Mouse (Mus musculus): Measurements from ENCODE around the gene Polr2i.
A peak's percentile ranks its signal among the peaks of the same experiment; 100 is the strongest.
"Not testable (repeated sequence)": the region's sequence is repeated elsewhere in the genome, so short reads cannot be mapped to it uniquely, and the experiment has no call there.

Gene Polr2i

GRCm38 (mm10) chr7:30231669-30232454 lies at the start of gene Polr2i, which contains the start of gene Tbcb:
TSS of gene Polr2i (plus strand) at chr7:30231948.
TSS of gene Tbcb (minus strand) at chr7:30232272.
- DNase-seq (ENCODE audit: low read depth, low spot score): peak; percentile 99

- not testable (repeated sequence) for DNase-seq (ENCODE audit: low read depth, low spot score)
These were observed 48.6 kb upstream of the Polr2i start for GRCm38 (mm10) chr7:30183189-30183588.

- DNase-seq (ENCODE audit: low read depth, low spot score): peak; percentile 79
These were observed 47.9 kb upstream of the Polr2i start, which contains the start of gene Cox7a1 for GRCm38 (mm10) chr7:30183879-30184289. TSS of gene Cox7a1 (plus strand) at chr7:30184144.

GRCm38 (mm10) chr7:30184641-30185348 lies 47.0 kb upstream of the Polr2i start:
- DNase-seq (ENCODE audit: low read depth, low spot score): no peak

- no peak for DNase-seq (ENCODE audit: low read depth, low spot score)
These were observed 43.2 kb upstream of the Polr2i start for GRCm38 (mm10) chr7:30188344-30189115.

GRCm38 (mm10) chr7:30189116-30189491 lies 42.6 kb upstream of the Polr2i start:
- no peak for DNase-seq (ENCODE audit: low read depth, low spot score)

GRCm38 (mm10) chr7:30192088-30192487 lies 39.7 kb upstream of the Polr2i start:
- no peak for DNase-seq (ENCODE audit: low read depth, low spot score)

GRCm38 (mm10) chr7:30193013-30193412 lies 38.7 kb upstream of the Polr2i start:
- peak; percentile 43 for DNase-seq (ENCODE audit: low read depth, low spot score)

- peak; percentile 65 for DNase-seq (ENCODE audit: low read depth, low spot score)
These were observed 38.1 kb upstream of the Polr2i start for GRCm38 (mm10) chr7:30193581-30194100.

- DNase-seq (ENCODE audit: low read depth, low spot score): no peak
These were observed 37.5 kb upstream of the Polr2i start for GRCm38 (mm10) chr7:30194101-30194831.

- DNase-seq (ENCODE audit: low read depth, low spot score): peak; percentile 96
These were observed 36.9 kb upstream of the Polr2i start for GRCm38 (mm10) chr7:30194884-30195283.

GRCm38 (mm10) chr7:30195461-30195860 lies 36.3 kb upstream of the Polr2i start:
- DNase-seq (ENCODE audit: low read depth, low spot score): no peak

GRCm38 (mm10) chr7:30196171-30196570 lies 35.6 kb upstream of the Polr2i start:
- no peak for DNase-seq (ENCODE audit: low read depth, low spot score)

GRCm38 (mm10) chr7:30197592-30198129 lies 34.1 kb upstream of the Polr2i start:
- no peak for DNase-seq (ENCODE audit: low read depth, low spot score)

- DNase-seq (ENCODE audit: low read depth, low spot score): peak; percentile 87
These were observed 33.2 kb upstream of the Polr2i start, which contains the start of gene Capns1 for GRCm38 (mm10) chr7:30198481-30198971. TSS of gene Capns1 (minus strand) at chr7:30198811.

GRCm38 (mm10) chr7:30199498-30200139 lies 32.1 kb upstream of the Polr2i start:
- DNase-seq (ENCODE audit: low read depth, low spot score): no peak

GRCm38 (mm10) chr7:30200200-30200599 lies 31.5 kb upstream of the Polr2i start:
- DNase-seq (ENCODE audit: low read depth, low spot score): no peak

GRCm38 (mm10) chr7:30200661-30201060 lies 31.1 kb upstream of the Polr2i start:
- DNase-seq (ENCODE audit: low read depth, low spot score): not testable (repeated sequence)

GRCm38 (mm10) chr7:30202895-30203690 lies 28.7 kb upstream of the Polr2i start:
- no peak for DNase-seq (ENCODE audit: low read depth, low spot score)

Data from mesoderm, embryonic 11.5 days (tissue).